Mouse (Mus musculus) forebrain, embryonic 14.5 days (tissue): ENCODE data around the gene Herc6. TPM values are rescaled to one million over a fixed set of nuclear protein-coding genes. Genes with fewer than 3 reads are reported as not detected.

Experiments used
- ATAC-seq: fragments of 200-750 bp; cut with Nextera tagmentation; 2 replicates; pipeline ENCODE4 v1.8.0; 2017; ENCODE audit warnings: mild to moderate bottlenecking, moderate library complexity
- DNase-seq: peaks from one replicate; pipeline ENCODE4 v3.0.0-alpha.2; 2015; ENCODE audit warnings: low spot score
- H3K27ac ChIP-seq: fragments of 300-500 bp; sonication (generic); 2 replicates; pipeline ENCODE4 v1.5.1; 2014; ENCODE audit warnings: low read depth, mild to moderate bottlenecking, control low read depth, low read length, moderate library complexity
- H3K27me3 ChIP-seq: fragments of 300-500 bp; sonication (generic); replicated peaks from 2 replicates; pipeline ENCODE4 v1.6.1; 2014; ENCODE audit warnings: low read length, control low read depth, mixed read lengths; ENCODE audit not compliant: control insufficient read depth, insufficient read depth
- H3K36me3 ChIP-seq: fragments of 300-500 bp; sonication (generic); 2 replicates; pipeline ENCODE4 v1.6.1; 2014; ENCODE audit warnings: low read length, control low read depth; ENCODE audit not compliant: control insufficient read depth, insufficient read depth
- H3K4me1 ChIP-seq: fragments of 300-500 bp; sonication (generic); 2 replicates; pipeline ENCODE4 v1.6.1; 2014; ENCODE audit warnings: antibody characterized with exemption, low read length, control low read depth; ENCODE audit not compliant: control insufficient read depth, insufficient read depth
- H3K4me2 ChIP-seq: fragments of 300-500 bp; sonication (generic); 2 replicates; pipeline ENCODE4 v1.6.1; 2014; ENCODE audit warnings: mild to moderate bottlenecking, control low read depth, low read length
- H3K4me3 ChIP-seq: fragments of 300-500 bp; sonication (generic); 2 replicates; pipeline ENCODE4 v1.5.1; 2014; ENCODE audit warnings: low read depth, low read length, control low read depth
- H3K9ac ChIP-seq: fragments of 300-500 bp; sonication (generic); 2 replicates; pipeline ENCODE4 v1.6.1; 2014; ENCODE audit warnings: mild to moderate bottlenecking, low read length, control low read depth, moderate library complexity
- H3K9me3 ChIP-seq: fragments of 300-500 bp; sonication (generic); replicated peaks from 2 replicates; pipeline ENCODE4 v1.6.1; 2016; ENCODE audit warnings: low read length, control low read depth, mixed read lengths; ENCODE audit not compliant: control insufficient read depth
- WGBS: fragments of 180-500 bp; shearing (Covaris S2); extraction: QIAGEN DNeasy Blood & Tissue Kit; methylation state at CpG from one replicate; pipeline ENCODE4 v1.1.7; 2014; 5-methylcytosine and 5-hydroxymethylcytosine counted together
- polyA plus RNA-seq: library from polyadenylated mRNA; unstranded; fragments of >200 nt; fragmentation: Nextera tagmentation; extraction: Ambion mirVana; gene quantifications from 2 replicates; pipeline ENCODE4 v1.2.1, GENCODE M21; 2014

Gene Herc6
- polyA plus RNA-seq, 1 experiment from 2014 or later = 1.4 TPM

GRCm38 (mm10) chr6:57609631-57610030 lies 28.8 kb downstream of the Herc6 start:
- no peaks in the 10 kb centered on the region for H3K36me3 ChIP-seq
- H3K27ac ChIP-seq = no peak overlapping the region
- no peak overlapping the region for H3K4me3 ChIP-seq
- no peak overlapping the region for H3K9ac ChIP-seq
- no peak for ATAC-seq
- H3K4me2 ChIP-seq = no peak overlapping the region
- no peaks in the 10 kb centered on the region for H3K4me1 ChIP-seq
- H3K9me3 ChIP-seq = no peaks in the 10 kb centered on the region
- WGBS = 43% methylated on average over 2 of the region's 2 CpGs
- peak; percentile 44 for DNase-seq
- H3K27me3 ChIP-seq = no peaks in the 10 kb centered on the region

GRCm38 (mm10) chr6:57615788-57616187 lies 35.0 kb downstream of the Herc6 start:
- H3K9ac ChIP-seq = no peak overlapping the region
- WGBS = 93% methylated on average over 2 of the region's 2 CpGs
- ATAC-seq = no peak
- H3K4me2 ChIP-seq = no peak overlapping the region
- no peaks in the 10 kb centered on the region for H3K27me3 ChIP-seq
- no peak overlapping the region for H3K4me3 ChIP-seq
- no peak overlapping the region for H3K27ac ChIP-seq
- no peaks in the 10 kb centered on the region for H3K9me3 ChIP-seq
- no peak for DNase-seq
- H3K36me3 ChIP-seq = no peaks in the 10 kb centered on the region
- H3K4me1 ChIP-seq = no peaks in the 10 kb centered on the region

GRCm38 (mm10) chr6:57639531-57639930 lies 58.7 kb downstream of the Herc6 start:
- H3K4me1 ChIP-seq = no peaks in the 10 kb centered on the region
- H3K9me3 ChIP-seq = no peaks in the 10 kb centered on the region
- no peak overlapping the region for H3K9ac ChIP-seq
- no peaks in the 10 kb centered on the region for H3K36me3 ChIP-seq
- H3K27me3 ChIP-seq = no peaks in the 10 kb centered on the region
- no peak overlapping the region for H3K27ac ChIP-seq
- ATAC-seq (no peak), DNase-seq (no peak)
- no peak overlapping the region for H3K4me2 ChIP-seq
- 12% methylated on average over 1 of the region's 1 CpGs for WGBS
- no peak overlapping the region for H3K4me3 ChIP-seq

GRCm38 (mm10) chr6:57641789-57642188 lies 61.0 kb downstream of the Herc6 start:
- peak; percentile 90 for ATAC-seq
- Histone ChIP-seq H3K4me3 (no peak overlapping the region), H3K4me2 (no peak overlapping the region), H3K27me3 (no peaks in the 10 kb centered on the region), H3K4me1 (no peaks in the 10 kb centered on the region), H3K27ac (no peak overlapping the region), H3K9ac (no peak overlapping the region), H3K36me3 (no peaks in the 10 kb centered on the region), H3K9me3 (no peaks in the 10 kb centered on the region)
- DNase-seq = peak; percentile 74
- 38% methylated on average over 4 of the region's 4 CpGs for WGBS

- Histone ChIP-seq H3K4me2 (no peak overlapping the region), H3K9ac (no peak overlapping the region), H3K27ac (no peak overlapping the region), H3K4me1 (no peaks in the 10 kb centered on the region), H3K36me3 (no peaks in the 10 kb centered on the region), H3K9me3 (no peaks in the 10 kb centered on the region), H3K27me3 (no peaks in the 10 kb centered on the region), H3K4me3 (no peak overlapping the region)
- 70% methylated on average over 1 of the region's 1 CpGs for WGBS
- no peak for ATAC-seq
- DNase-seq = no peak
Observed at GRCm38 (mm10) chr6:57647256-57647655, 66.5 kb downstream of the Herc6 start.

- Histone ChIP-seq H3K27ac (no peak overlapping the region), H3K9ac (no peak overlapping the region), H3K4me1 (no peaks in the 10 kb centered on the region), H3K27me3 (no peaks in the 10 kb centered on the region), H3K4me3 (no peak overlapping the region), H3K4me2 (no peak overlapping the region), H3K9me3 (no peaks in the 10 kb centered on the region), H3K36me3 (no peaks in the 10 kb centered on the region)
- WGBS = 89% methylated on average over 4 of the region's 4 CpGs
- DNase-seq (no peak), ATAC-seq (no peak)
Observed at GRCm38 (mm10) chr6:57661295-57661694, 80.5 kb downstream of the Herc6 start.

GRCm38 (mm10) chr6:57684156-57684555 lies 103.4 kb downstream of the Herc6 start:
- Histone ChIP-seq H3K27ac (no peak overlapping the region), H3K36me3 (no peaks in the 10 kb centered on the region; the same call in 1 of the 2 replicates), H3K4me3 (no peak overlapping the region), H3K9me3 (no peaks in the 10 kb centered on the region), H3K9ac (no peak overlapping the region), H3K4me1 (no peaks in the 10 kb centered on the region), H3K27me3 (no peaks in the 10 kb centered on the region), H3K4me2 (no peak overlapping the region)
- WGBS = 89% methylated on average over 1 of the region's 1 CpGs
- ATAC-seq (no peak), DNase-seq (no peak)

- ATAC-seq (peak; percentile 96), DNase-seq (peak; percentile 89)
- Histone ChIP-seq H3K4me1 (no peaks in the 10 kb centered on the region), H3K9me3 (no peaks in the 10 kb centered on the region), H3K9ac (peak within 1 kb of the TSS; percentile 83), H3K36me3 (no peaks in the 10 kb centered on the region; the same call in 1 of the 2 replicates), H3K27me3 (no peaks in the 10 kb centered on the region), H3K4me2 (peak within 1 kb of the TSS; percentile 72), H3K4me3 (peak within 1 kb of the TSS; percentile 78), H3K27ac (peak within 1 kb of the TSS; percentile 80)
- WGBS = under 1% methylated on average over 52 of the region's 52 CpGs
Observed at GRCm38 (mm10) chr6:57691467-57692261, 110.9 kb downstream of the Herc6 start, which contains the start of gene Pyurf. Pyurf (minus strand) TSS chr6:57692078.

- H3K4me3 ChIP-seq = no peak overlapping the region
- H3K4me2 ChIP-seq = no peak overlapping the region
- H3K9me3 ChIP-seq = no peaks in the 10 kb centered on the region
- H3K27ac ChIP-seq = no peak overlapping the region
- H3K4me1 ChIP-seq = no peaks in the 10 kb centered on the region
- H3K27me3 ChIP-seq = no peaks in the 10 kb centered on the region
- H3K36me3 ChIP-seq = no peaks in the 10 kb centered on the region; the same call in 1 of the 2 replicates
- no peak overlapping the region for H3K9ac ChIP-seq
- DNase-seq (no peak), ATAC-seq (no peak)
- WGBS = 96% methylated on average over 3 of the region's 3 CpGs
Observed at GRCm38 (mm10) chr6:57693116-57693515, 112.3 kb downstream of the Herc6 start.
